Mouse (Mus musculus): Measurements from ENCODE around the gene Asap2. TPM values are rescaled to one million over a fixed set of nuclear protein-coding genes. Genes with fewer than 3 reads are reported as not detected.
"Not testable (repeated sequence)": the region's sequence is repeated elsewhere in the genome, so short reads cannot be mapped to it uniquely, and the experiment has no call there.

Gene Asap2
- 19.3 and 22.3 TPM in 2 replicates for polyA plus RNA-seq (2012; rRNA removed)

DNA sequence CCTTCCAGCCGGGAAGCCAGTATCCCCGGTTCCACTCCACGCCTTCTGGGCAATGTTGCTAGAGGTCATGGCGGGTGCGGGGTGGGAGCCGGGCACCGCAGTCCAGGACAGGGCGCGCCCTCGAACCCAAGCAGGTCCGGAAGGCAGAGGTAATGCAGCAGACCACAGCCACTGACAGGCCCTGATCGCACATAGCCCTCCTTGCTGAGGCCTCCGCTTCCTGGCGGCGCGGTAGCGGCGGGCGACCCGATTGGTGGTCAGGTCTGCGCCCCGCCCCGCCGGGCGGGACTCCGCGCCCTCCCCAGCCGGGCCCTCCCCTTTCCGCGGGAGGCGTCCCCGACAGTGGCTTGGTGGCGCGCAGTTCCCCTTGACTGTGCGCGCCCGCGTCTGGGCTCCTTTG is at the start of gene Asap2:
Gene Asap2 (plus strand): TSS at position 328 of the 400 bp plus-strand sequence.
- DNase-seq (ENCODE audit: extremely low spot score in 1 of 2, low spot score in 1 of 2) = peak; percentile 17 to 60

DNA sequence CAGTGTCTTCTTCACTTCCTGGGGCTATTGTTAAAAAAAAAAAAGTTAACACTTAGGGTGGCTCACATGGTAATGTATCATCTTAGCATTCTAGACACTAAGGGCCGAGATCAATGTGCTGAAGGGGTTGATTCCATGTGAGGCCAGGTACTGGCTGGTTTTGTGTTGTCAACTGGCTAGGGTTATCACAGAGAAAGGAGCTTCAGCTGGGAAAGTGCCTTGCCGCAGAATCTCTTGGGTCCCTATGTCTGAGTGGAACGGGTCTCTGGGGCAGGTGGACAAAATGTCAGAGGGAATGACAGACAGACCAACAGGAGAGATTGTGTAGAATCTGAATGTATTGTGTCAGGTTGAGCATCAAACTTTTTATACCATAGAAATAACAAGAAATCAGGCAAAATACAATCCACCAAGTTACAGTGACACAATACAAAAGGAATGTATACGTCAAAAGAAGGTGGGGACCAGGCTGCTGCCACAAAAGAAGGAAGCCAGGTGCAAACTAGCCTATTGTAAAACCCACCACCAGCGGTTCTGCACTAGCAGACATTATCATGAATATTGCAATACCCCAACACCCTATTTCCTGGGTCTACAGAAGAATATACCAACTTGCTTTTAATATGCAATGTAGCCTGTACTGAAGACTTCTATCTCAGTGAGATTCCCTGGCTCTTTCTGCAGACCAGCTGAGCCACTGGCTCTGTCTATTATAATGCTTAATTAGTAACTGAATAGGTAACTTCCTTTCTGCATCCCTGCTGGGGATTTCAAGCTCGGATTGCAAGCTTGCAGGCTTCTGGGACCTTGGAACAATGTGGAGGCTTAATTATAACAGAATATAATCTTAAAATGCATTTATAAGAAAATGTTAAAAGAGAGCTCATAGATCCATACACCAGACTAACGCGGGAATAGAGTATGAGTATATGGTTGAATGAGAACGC is 42.9 kb upstream of the Asap2 start:
- not testable (repeated sequence) for DNase-seq (ENCODE audit: extremely low spot score in 1 of 2, low spot score in 1 of 2)

- not testable (repeated sequence) for DNase-seq (ENCODE audit: extremely low spot score in 1 of 2, low spot score in 1 of 2)
These were observed 320 bp downstream of the Asap2 start for GRCm38 (mm10) chr12:20990579-20990978.

DNA sequence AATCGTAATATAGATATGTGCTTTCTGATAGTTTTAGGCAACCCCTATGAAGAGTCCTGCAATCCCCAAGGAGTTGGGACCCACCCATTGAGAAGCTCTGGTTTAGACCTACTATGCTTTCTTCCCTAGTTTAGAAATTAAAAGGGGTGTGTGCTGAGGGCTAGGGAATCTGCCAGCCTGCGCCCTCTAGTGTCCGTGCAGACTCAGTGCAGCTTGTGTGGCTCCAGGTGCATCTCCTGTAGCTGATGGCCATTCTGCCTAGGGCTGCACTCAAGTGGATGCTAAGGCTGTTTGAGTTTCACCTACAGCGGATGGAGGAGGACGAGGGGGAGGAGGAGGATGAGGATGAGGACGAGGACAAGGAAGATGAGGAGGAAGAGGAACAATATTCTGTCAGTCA is 40.6 kb downstream of the Asap2 start:
- peak in 1 of 2 experiments; percentile 6 for DNase-seq (ENCODE audit: extremely low spot score in 1 of 2, low spot score in 1 of 2)

DNA sequence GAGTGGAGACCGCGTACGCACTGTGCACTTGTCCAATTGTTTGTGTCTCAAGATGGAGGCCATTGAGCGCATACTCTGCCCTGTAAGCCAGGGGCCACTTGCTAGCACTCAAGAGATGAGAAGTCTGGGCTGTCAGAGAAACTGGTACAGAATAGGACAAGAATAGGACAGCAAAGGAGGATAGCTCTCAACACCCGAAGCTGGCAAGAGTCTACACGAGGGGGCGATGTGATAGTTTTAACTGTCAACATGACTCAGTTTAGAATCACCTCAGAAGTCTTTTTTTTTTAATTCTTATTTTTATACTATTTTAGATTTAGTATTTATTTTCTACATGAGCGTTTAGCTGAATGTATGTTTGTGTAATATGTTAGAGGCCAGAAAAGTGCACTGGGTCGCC is 56.5 kb downstream of the Asap2 start:
- peak; percentile 14 to 42 for DNase-seq (ENCODE audit: extremely low spot score in 1 of 2, low spot score in 1 of 2)

GRCm38 (mm10) chr12:21075731-21076130 is 85.5 kb downstream of the Asap2 start:
- DNase-seq (ENCODE audit: extremely low spot score in 1 of 2, low spot score in 1 of 2) = peak; percentile 73 to 93

GRCm38 (mm10) chr12:21090168-21090567 is 99.9 kb downstream of the Asap2 start:
- not testable (repeated sequence) for DNase-seq (ENCODE audit: extremely low spot score in 1 of 2, low spot score in 1 of 2)

DNA sequence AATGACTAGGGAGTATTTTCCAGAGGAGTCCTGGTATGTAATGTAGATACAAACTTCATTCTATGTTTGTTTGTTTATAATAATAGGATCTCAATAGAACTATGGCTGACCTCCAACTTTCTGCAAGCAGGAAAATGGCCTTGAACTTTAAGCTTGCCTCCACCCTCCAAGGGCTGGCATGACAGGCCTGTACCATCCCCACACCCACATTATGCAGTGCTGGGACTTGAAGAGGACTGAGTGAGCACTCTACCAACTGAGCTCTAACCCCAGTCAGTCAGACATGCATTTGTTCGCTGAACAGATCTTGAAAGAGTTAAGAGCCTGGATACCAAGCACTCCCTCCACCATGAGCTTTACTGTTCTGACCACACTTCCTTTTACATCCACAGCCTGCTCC is 102.2 kb downstream of the Asap2 start:
- not testable (repeated sequence) for DNase-seq (ENCODE audit: extremely low spot score in 1 of 2, low spot score in 1 of 2)

GRCm38 (mm10) chr12:21097806-21098325 is 107.6 kb downstream of the Asap2 start:
- DNase-seq (ENCODE audit: extremely low spot score in 1 of 2, low spot score in 1 of 2) = not testable (repeated sequence)

- DNase-seq (ENCODE audit: extremely low spot score in 1 of 2, low spot score in 1 of 2) = not testable (repeated sequence)
These were observed 120.8 kb downstream of the Asap2 start for GRCm38 (mm10) chr12:21111116-21111475.

DNA sequence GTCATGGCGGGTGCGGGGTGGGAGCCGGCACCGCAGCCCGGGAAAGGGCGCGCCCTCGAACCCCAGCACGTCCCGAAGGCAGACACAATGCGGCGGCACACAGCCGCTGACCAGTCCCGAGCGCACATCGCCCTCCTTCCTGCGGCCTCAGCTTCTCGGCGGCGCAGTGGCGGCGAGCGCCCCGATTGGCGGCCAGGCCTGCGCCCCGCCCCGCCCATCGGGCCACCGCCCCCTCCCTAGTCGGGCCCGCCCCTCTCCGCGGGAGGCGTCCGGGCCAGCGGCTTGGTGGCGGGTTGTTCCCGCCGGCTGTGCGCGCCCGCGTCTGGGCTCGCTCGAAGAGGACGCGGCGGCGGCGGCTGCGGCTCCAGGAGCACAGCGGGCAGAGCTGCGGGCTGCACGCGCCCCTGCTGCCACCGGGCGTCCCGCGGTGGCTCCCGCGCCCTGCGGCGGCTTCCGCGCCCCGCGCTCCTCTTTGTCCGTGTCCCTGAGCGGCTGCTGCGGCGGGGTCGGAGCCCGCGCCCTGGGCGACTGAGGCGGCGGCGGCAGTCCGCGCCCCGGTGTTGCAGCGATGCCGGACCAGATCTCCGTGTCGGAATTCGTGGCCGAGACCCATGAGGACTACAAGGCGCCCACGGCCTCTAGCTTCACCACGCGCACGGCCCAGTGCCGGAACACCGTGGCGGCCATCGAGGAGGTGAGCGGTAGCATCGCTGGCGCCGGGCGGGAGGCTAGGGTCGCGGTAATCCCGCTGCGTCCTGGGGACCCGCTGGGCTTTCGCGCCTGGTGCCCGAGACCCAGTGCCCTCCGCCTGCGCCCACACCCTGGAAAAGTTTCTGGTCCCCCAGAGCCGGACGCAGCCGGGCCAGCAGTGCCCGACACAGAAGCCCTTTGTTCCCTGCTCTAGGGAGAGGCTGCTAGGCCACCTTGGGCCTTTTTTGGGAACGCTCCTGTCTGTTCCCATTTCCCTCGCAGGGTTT is 121.5 kb downstream of the Asap2 start:
- peak in 1 of 2 experiments; percentile 72 for DNase-seq (ENCODE audit: extremely low spot score in 1 of 2, low spot score in 1 of 2)

GRCm38 (mm10) chr12:21112453-21112857 is 122.2 kb downstream of the Asap2 start:
- peak in 1 of 2 experiments; percentile 82 for DNase-seq (ENCODE audit: extremely low spot score in 1 of 2, low spot score in 1 of 2)

DNA sequence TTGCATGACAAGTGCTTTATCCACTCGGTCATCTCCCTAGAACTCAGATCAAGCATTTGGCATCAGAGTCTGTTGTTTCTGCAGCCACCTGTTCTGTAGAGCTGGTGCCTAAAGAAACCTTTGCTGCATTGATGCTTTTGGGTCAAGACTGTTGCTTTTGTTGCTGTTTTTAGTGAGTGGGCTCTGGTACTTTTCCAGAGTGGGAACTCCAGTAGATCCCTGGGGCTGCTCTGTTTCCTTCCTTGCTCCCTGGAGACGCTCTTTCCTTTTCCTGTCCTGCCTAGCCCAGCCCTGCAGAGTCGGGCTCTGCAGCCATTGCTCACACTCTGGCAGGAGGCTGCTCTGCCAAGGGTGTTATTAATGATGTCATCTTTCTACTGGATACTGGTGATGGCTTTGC is 129.2 kb downstream of the Asap2 start:
- no peak for DNase-seq (ENCODE audit: extremely low spot score in 1 of 2, low spot score in 1 of 2)

- no peak for DNase-seq (ENCODE audit: extremely low spot score in 1 of 2, low spot score in 1 of 2)
These were observed 132.6 kb downstream of the Asap2 start for GRCm38 (mm10) chr12:21122818-21123217.

GRCm38 (mm10) chr12:21123647-21124046 is 133.4 kb downstream of the Asap2 start:
- no peak for DNase-seq (ENCODE audit: extremely low spot score in 1 of 2, low spot score in 1 of 2)

DNA sequence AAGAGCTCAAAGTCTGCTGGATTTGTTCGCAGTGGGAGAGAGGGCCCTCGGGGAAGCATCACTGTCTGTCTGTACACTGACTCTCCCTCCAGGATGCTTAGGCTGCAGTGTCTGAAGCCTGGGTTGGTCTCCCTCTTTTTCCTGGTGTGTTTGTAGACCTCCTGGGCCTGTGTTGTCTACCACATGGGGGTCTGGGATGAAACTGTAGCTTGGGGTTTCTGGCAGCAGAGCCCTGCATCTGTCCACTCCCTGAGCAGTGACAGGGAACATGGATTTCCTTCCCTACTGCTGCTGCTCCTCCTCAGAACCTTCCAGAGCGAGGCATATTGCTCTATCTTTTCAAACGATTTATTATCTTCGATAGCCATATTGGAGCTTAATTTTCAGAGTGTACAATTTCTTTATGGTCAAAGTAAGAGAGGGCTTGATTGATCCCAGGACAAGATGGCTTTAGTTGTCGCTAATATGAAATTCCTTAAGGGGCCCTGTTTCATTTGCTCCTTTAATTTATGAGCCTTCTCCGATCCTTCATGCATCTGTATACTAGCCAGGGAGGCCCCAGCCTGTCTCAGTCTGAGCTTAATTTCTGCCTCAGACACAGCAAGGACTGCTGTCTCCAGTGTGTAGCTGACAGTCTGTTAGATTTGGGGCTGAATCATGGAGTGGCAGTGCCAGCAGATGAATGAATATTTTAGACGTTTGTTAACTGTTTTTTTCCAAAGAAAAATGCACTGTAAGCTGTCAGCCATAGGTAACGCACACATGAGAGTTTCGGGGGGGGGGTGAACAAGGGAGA is 135.6 kb downstream of the Asap2 start:
- DNase-seq (ENCODE audit: extremely low spot score in 1 of 2, low spot score in 1 of 2) = no peak

GRCm38 (mm10) chr12:21126516-21126915 is 136.3 kb downstream of the Asap2 start:
- DNase-seq (ENCODE audit: extremely low spot score in 1 of 2, low spot score in 1 of 2) = no peak

DNA sequence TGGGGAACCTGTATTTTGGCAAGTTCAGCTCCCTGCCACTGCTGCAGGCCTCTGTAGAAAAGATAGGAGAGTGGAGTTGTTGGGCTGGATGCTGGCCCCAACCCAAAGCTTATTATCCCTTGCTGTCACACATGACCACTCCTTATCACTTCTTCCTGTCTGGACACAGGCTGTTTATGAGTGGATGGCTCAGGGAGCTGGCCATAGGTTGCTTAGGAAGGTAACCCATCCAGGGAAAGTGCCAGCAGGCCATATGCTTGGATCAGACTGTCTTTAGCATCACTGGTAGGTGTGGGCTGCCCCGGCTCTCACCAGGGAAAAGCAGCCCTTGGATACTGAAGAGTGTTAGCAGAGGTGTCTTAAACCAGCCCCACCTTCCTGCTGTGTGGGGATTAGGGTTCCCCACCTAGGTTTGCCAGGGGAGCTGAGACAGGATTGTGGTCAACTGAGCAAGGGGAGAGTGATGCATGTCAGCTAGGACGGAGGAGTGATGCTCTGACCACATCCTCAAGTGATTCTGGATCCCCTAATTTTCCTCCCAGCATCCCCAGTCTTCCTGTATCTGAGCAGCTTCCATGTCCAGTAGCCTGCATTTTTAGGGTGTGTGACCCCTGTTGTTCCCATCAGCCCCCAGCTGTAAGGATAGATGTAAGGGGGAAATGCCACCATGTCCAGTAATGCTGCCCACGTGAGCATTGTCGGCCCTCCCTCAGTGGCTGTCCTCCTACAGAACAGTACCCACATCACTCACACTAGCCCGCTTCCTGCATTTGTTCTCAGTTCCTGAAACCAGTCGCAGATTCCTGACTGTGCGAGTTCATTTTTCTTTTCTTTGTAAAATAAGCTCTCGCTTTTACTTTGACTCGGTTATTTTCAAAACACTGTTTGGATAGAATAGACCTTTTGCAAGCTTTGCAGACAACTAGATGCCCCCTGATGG is 138.9 kb downstream of the Asap2 start:
- DNase-seq (ENCODE audit: extremely low spot score in 1 of 2, low spot score in 1 of 2) = no peak

All from frontal cortex, adult 2 months (tissue).